In genomic region chr16:92457594-92457993, GRCm38 (mm10) we compare ENCODE assay signal across 9 mouse cellular contexts. TPM values are rescaled to one million over a fixed set of nuclear protein-coding genes. Genes with fewer than 3 reads are reported as not detected.
DNase-seq lines count a peak whose midpoint lies in the region; ATAC-seq and TF ChIP-seq lines count a peak whose summit lies in the region.
"Had no signal": no experiment of that assay in that cellular context is flagged by ENCODE, and none has a peak within 500 bp of the region (broad histone marks: within the 10 kb centered on the region; RNA-seq: fewer than 3 reads in every experiment).

No protein-coding gene starts in this region.

- H3K9me3 ChIP-seq in intestine, embryonic 14.5 days (ENCODE audit: control insufficient read depth, low read length), result no peaks in the 10 kb centered on the region
- H3K9me3 ChIP-seq in limb, embryonic 10.5 days (replicated peaks), result no peaks in the 10 kb centered on the region
- no peaks in the 10 kb centered on the region for H3K9me3 ChIP-seq in midbrain, embryonic 12.5 days
- H3K9me3 ChIP-seq: limb, embryonic 13.5 days had no signal

- H3K4me3 ChIP-seq in left cerebral cortex, adult 2 months, result no peak overlapping the region
- H3K4me3 ChIP-seq in intestine, embryonic 14.5 days (ENCODE audit: low read depth, low read length), result no peak overlapping the region
- H3K4me3 ChIP-seq in limb, embryonic 10.5 days, result no peak overlapping the region
- H3K4me3 ChIP-seq in midbrain, embryonic 12.5 days, result no peak overlapping the region
- H3K4me3 ChIP-seq: limb, embryonic 13.5 days had no signal

- no peak overlapping the region for H3K27ac ChIP-seq in left cerebral cortex, adult 2 months
- H3K27ac ChIP-seq in intestine, embryonic 14.5 days (ENCODE audit: low read depth), result no peak overlapping the region
- H3K27ac ChIP-seq in limb, embryonic 10.5 days, result no peak overlapping the region
- no peak overlapping the region for H3K27ac ChIP-seq in midbrain, embryonic 12.5 days (replicated peaks)
- H3K27ac ChIP-seq: limb, embryonic 13.5 days had no signal

- TF ChIP-seq CTCF in left cerebral cortex, adult 2 months (IDR thresholded peaks at IDR 0.05), result peak; percentile 97

- 29% methylated on average over 7 of the region's 7 CpGs for WGBS in intestine, embryonic 14.5 days
- WGBS in limb, embryonic 10.5 days, result 32% methylated on average over 7 of the region's 7 CpGs
- WGBS in midbrain, embryonic 12.5 days, result 27% methylated on average over 7 of the region's 7 CpGs

- intact Hi-C loops in left cerebral cortex, adult 2 months (cut with DNase I), result loop anchor here (1.0 kb wide), 2 partner anchors 72 to 116 kb away; no protein-coding TSS in a partner anchor

- ATAC-seq in intestine, embryonic 14.5 days (replicated peaks; ENCODE audit: low FRiP score, low TSS enrichment, low read depth), result peak; percentile 78
- ATAC-seq in midbrain, embryonic 12.5 days (ENCODE audit: low FRiP score, low read depth), result peak; percentile 54; the same call in 1 of the 2 replicates

- H3K9ac ChIP-seq in intestine, embryonic 14.5 days (ENCODE audit: low read length), result no peak overlapping the region
- H3K9ac ChIP-seq in midbrain, embryonic 12.5 days (replicated peaks), result no peak overlapping the region
- H3K9ac ChIP-seq: limb, embryonic 13.5 days had no signal

- no peaks in the 10 kb centered on the region for H3K36me3 ChIP-seq in intestine, embryonic 14.5 days (ENCODE audit: control insufficient read depth, insufficient read depth, low read length)
- H3K36me3 ChIP-seq in limb, embryonic 10.5 days, result no peaks in the 10 kb centered on the region
- H3K36me3 ChIP-seq in midbrain, embryonic 12.5 days, result no peaks in the 10 kb centered on the region
- H3K36me3 ChIP-seq in splenic B cell, adult 2 months (ENCODE audit: control insufficient read depth, insufficient read depth, low read length, poor library complexity, severe bottlenecking), result no peaks in the 10 kb centered on the region
- H3K36me3 ChIP-seq: limb, embryonic 13.5 days had no signal

- H3K4me2 ChIP-seq in intestine, embryonic 14.5 days (ENCODE audit: low read length), result no peak overlapping the region
- H3K4me2 ChIP-seq in midbrain, embryonic 12.5 days (replicated peaks), result no peak overlapping the region
- H3K4me2 ChIP-seq: limb, embryonic 13.5 days had no signal

- H3K27me3 ChIP-seq in intestine, embryonic 14.5 days (replicated peaks; ENCODE audit: control insufficient read depth, insufficient read depth, low read length), result no peaks in the 10 kb centered on the region
- no peaks in the 10 kb centered on the region for H3K27me3 ChIP-seq in limb, embryonic 10.5 days (ENCODE audit: low read depth, poor library complexity, severe bottlenecking)
- H3K27me3 ChIP-seq in midbrain, embryonic 12.5 days, result no peaks in the 10 kb centered on the region
- no peaks in the 10 kb centered on the region for H3K27me3 ChIP-seq in splenic B cell, adult 2 months (ENCODE audit: control insufficient read depth, insufficient read depth, low read length, poor library complexity, severe bottlenecking)

- no peaks in the 10 kb centered on the region for H3K4me1 ChIP-seq in intestine, embryonic 14.5 days (replicated peaks; ENCODE audit: control insufficient read depth, insufficient read depth, low read length)
- H3K4me1 ChIP-seq in limb, embryonic 10.5 days, result peaks cover 15% of the 10 kb centered on the region
- H3K4me1 ChIP-seq in midbrain, embryonic 12.5 days, result 0 out of 2 replicates have a peak, but pooled peaks cover 5% of the 10 kb centered on the region

- peak; percentile 64 to 71 for DNase-seq in left cerebral cortex, adult 2 months (ENCODE audit: extremely low spot score in 1 of 2, low spot score in 2 of 2)
- no peak for DNase-seq in left cerebral cortex, adult 11 months (ENCODE audit: low spot score)
- peak; percentile 87 for DNase-seq in cerebellum, postnatal 14 days
- peak; percentile 64 for DNase-seq in gastrocnemius, postnatal 10 days
- DNase-seq in intestine, embryonic 14.5 days (ENCODE audit: low spot score), result peak; percentile 87
- DNase-seq in limb, embryonic 10.5 days (ENCODE audit: low spot score), result peak; percentile 82
- peak; percentile 65 for DNase-seq in splenic B cell, adult 2 months (ENCODE audit: low read depth, low spot score)

RNA-seq across cellular contexts. Expression of gene Rcan1, which starts 13.1 kb away (rescaled TPM):
- total RNA-seq in left cerebral cortex, adult 2 months (2021), result 10 to 100 TPM; 57.0 to 63.6 TPM
- total RNA-seq in gastrocnemius, postnatal 10 days (2021), result 10 to 100 TPM; 45.3 to 51.6 TPM
- polyA plus RNA-seq in intestine, embryonic 14.5 days (2014; fragmentation: Nextera tagmentation; extraction: Ambion mirVana), result 24.2 and 25.3 TPM in 2 replicates
- polyA plus RNA-seq in limb, embryonic 10.5 days (2016; fragmentation: Nextera tagmentation; extraction: Ambion mirVana), result 26.1 and 28.0 TPM in 2 replicates
- 42.1 and 42.8 TPM in 2 replicates for polyA plus RNA-seq in midbrain, embryonic 12.5 days (2016; fragmentation: Nextera tagmentation; extraction: Ambion mirVana)

RNA-seq across cellular contexts. Expression of gene Clic6, which starts 27.9 kb away (rescaled TPM):
- 1 to 10 TPM; 1.7 to 2.6 TPM for total RNA-seq in left cerebral cortex, adult 2 months (2021)
- under 1 TPM; 0.14 to 0.16 TPM for total RNA-seq in gastrocnemius, postnatal 10 days (2021)
- 26.7 and 29.9 TPM in 2 replicates for polyA plus RNA-seq in intestine, embryonic 14.5 days (2014; fragmentation: Nextera tagmentation; extraction: Ambion mirVana)
- 0.64 and 0.84 TPM in 2 replicates for polyA plus RNA-seq in limb, embryonic 10.5 days (2016; fragmentation: Nextera tagmentation; extraction: Ambion mirVana)
- 1.6 and 4.6 TPM in 2 replicates for polyA plus RNA-seq in midbrain, embryonic 12.5 days (2016; fragmentation: Nextera tagmentation; extraction: Ambion mirVana)
